Mouse (Mus musculus) CH12.LX (cell line): ENCODE results near the gene Pld3. TPM values are rescaled to one million over a fixed set of nuclear protein-coding genes. Genes with fewer than 3 reads are reported as not detected.
A peak's percentile ranks its signal among the peaks of the same experiment; 100 is the strongest.

ENCODE experiments used
- DNase-seq: peaks from one replicate; pipeline ENCODE4 v3.0.0-alpha.2; 2013; ENCODE audit errors: extremely low read depth
- H3K27ac ChIP-seq: 2 replicates; pipeline ENCODE4 v1.5.1; 2012; ENCODE audit warnings: low read depth, mild to moderate bottlenecking, control low read depth, moderate library complexity; ENCODE audit not compliant: insufficient read depth
- H3K27me3 ChIP-seq: replicated peaks from 2 replicates; pipeline ENCODE3; 2012; ENCODE audit warnings: inconsistent platforms
- H3K36me3 ChIP-seq, 2 experiments: replicated peaks in 1 of 2; 2 replicates each; pipeline versions ENCODE3 to v1.6.1; 2012; ENCODE audit warnings: inconsistent platforms in 1 of 2, low read length in 1 of 2, mild to moderate bottlenecking in 1 of 2, mixed read lengths in 1 of 2, moderate library complexity in 1 of 2; ENCODE audit not compliant: control insufficient read depth in 1 of 2, insufficient read depth in 1 of 2
- H3K4me1 ChIP-seq, 2 experiments: 2 replicates each; pipeline ENCODE4 v1.6.1; 2012; ENCODE audit warnings: inconsistent platforms in 1 of 2, moderate library complexity in 1 of 2; ENCODE audit not compliant: insufficient read depth in 2 of 2, control insufficient read depth in 1 of 2
- H3K4me2 ChIP-seq: 2 replicates; pipeline ENCODE4 v1.6.1; 2012; ENCODE audit warnings: low read depth, mild to moderate bottlenecking, control low read depth; ENCODE audit not compliant: poor library complexity, insufficient read depth, severe bottlenecking
- H3K4me3 ChIP-seq, 3 experiments: fragments of 150-350 bp in 1 of 3; sonication (generic) in 1 of 3; replicated peaks in 1 of 3; 2 replicates each; pipeline versions ENCODE3 to v1.5.1; 2011 to 2012; ENCODE audit warnings: low read depth in 2 of 3, low read length in 2 of 3, mild to moderate bottlenecking in 2 of 3, moderate library complexity in 2 of 3, control low read depth in 1 of 3, improper control_type of control experiment in 1 of 3, inconsistent platforms in 1 of 3, mixed read lengths in 1 of 3; ENCODE audit not compliant: poor library complexity in 1 of 3
- H3K79me2 ChIP-seq: replicated peaks from 2 replicates; pipeline ENCODE4 v1.6.1; 2012; ENCODE audit warnings: mild to moderate bottlenecking, moderate library complexity; ENCODE audit not compliant: control insufficient read depth, poor library complexity, insufficient read depth, severe bottlenecking; ENCODE audit errors: extremely low read depth
- H3K9ac ChIP-seq: 2 replicates; pipeline ENCODE4 v1.6.1; 2012; ENCODE audit warnings: low read depth, mild to moderate bottlenecking, control low read depth, moderate library complexity; ENCODE audit not compliant: insufficient read depth
- H3K9me3 ChIP-seq: replicated peaks from 2 replicates; pipeline ENCODE3; 2012; ENCODE audit warnings: low read length, inconsistent platforms, mixed read lengths
- BHLHE40 ChIP-seq: IDR thresholded peaks from 2 replicates; pipeline ENCODE4 v1.6.1; 2011; ENCODE audit warnings: mild to moderate bottlenecking, low read depth, low read length, improper control_type of control experiment
- E2F4 ChIP-seq: IDR thresholded peaks from 2 replicates; pipeline ENCODE4 v1.6.1; 2011; ENCODE audit warnings: low read depth, low read length, improper control_type of control experiment; ENCODE audit not compliant: insufficient replicate concordance
- EP300 ChIP-seq: IDR thresholded peaks from 2 replicates; pipeline ENCODE4 v1.6.1; 2011; ENCODE audit warnings: low read length, improper control_type of control experiment
- ETS1 ChIP-seq: conservative IDR thresholded peaks from 2 replicates; pipeline ENCODE4 v1.6.1; 2012; ENCODE audit warnings: low read depth, mild to moderate bottlenecking, inconsistent platforms, low read length, improper control_type of control experiment, moderate library complexity
- JUND ChIP-seq: conservative IDR thresholded peaks from 2 replicates; pipeline ENCODE4 v1.6.1; 2011; ENCODE audit warnings: low read depth, low read length, improper control_type of control experiment
- MAFK ChIP-seq: IDR thresholded peaks from 2 replicates; pipeline ENCODE4 v1.6.1; 2011; ENCODE audit warnings: low read length, improper control_type of control experiment; ENCODE audit not compliant: insufficient replicate concordance
- MEF2A ChIP-seq: IDR thresholded peaks from 2 replicates; pipeline ENCODE4 v1.6.1; 2014; ENCODE audit warnings: low read depth, mild to moderate bottlenecking, inconsistent platforms, low read length, improper control_type of control experiment, borderline replicate concordance
- MXI1 ChIP-seq: IDR thresholded peaks from 2 replicates; pipeline ENCODE4 v1.6.1; 2011; ENCODE audit warnings: mild to moderate bottlenecking, low read depth, low read length, improper control_type of control experiment
- MYC ChIP-seq: IDR thresholded peaks from 2 replicates; pipeline ENCODE4 v1.6.1; 2011; ENCODE audit warnings: low read depth, mild to moderate bottlenecking, improper control_type of control experiment, low read length
- PAX5 ChIP-seq: IDR thresholded peaks from 2 replicates; pipeline ENCODE4 v1.6.1; 2012; ENCODE audit warnings: low read length, inconsistent platforms, mixed read lengths
- SIN3A ChIP-seq: IDR thresholded peaks from 2 replicates; pipeline ENCODE4 v1.6.1; 2012; ENCODE audit warnings: low read length, improper control_type of control experiment, inconsistent platforms
- TBP ChIP-seq: conservative IDR thresholded peaks from 2 replicates; pipeline ENCODE4 v1.6.1; 2011; ENCODE audit warnings: low read depth, low read length, improper control_type of control experiment
- TCF12 ChIP-seq: IDR thresholded peaks from 2 replicates; pipeline ENCODE4 v1.6.1; 2014; ENCODE audit warnings: low read depth, mild to moderate bottlenecking, inconsistent platforms, low read length, improper control_type of control experiment
- UBTF ChIP-seq: IDR thresholded peaks from 2 replicates; pipeline ENCODE4 v1.6.1; 2012; ENCODE audit warnings: low read depth, mild to moderate bottlenecking, inconsistent platforms, low read length, improper control_type of control experiment, moderate library complexity
- dilution Hi-C: fragments of 300-500 bp; cut with MboI; formaldehyde crosslinking; loops from 2 replicates; pipeline ENCODE4 v1.14.3; 2020; ENCODE audit warnings: low sequenced_read_pairs; ENCODE audit not compliant: extremely low pct_unique_long_range_greater_than_20kb, extremely low pct_ligation_motif_present
- in situ Hi-C: fragments of 300-500 bp; cut with MboI; formaldehyde crosslinking; loops from 3 replicates; pipeline ENCODE4 v1.14.3; 2019; ENCODE audit warnings: low sequenced_read_pairs, low pct_ligation_motif_present, low pct_unique_long_range_greater_than_20kb, mixed read lengths
- polyA plus RNA-seq: library from polyadenylated mRNA; unstranded; fragments of >175 nt; gene quantifications from 2 replicates; pipeline ENCODE4 v1.2.1, GENCODE M21; 2012; ENCODE audit warnings: low read depth; ENCODE audit not compliant: insufficient read length
- total RNA-seq, 2 experiments: library from RNA; depleted of rRNA; stranded (reverse); fragments of 300-350 nt in 1 of 2; fragments of >200 nt in 1 of 2; gene quantifications; 2 replicates each; pipeline ENCODE4 v1.2.3; 2012 to 2014

Pld3 gene
- total and polyA plus RNA-seq, 3 experiments: 6.0 to 21.1 (median 14.1) TPM

GRCm38 (mm10) chr7:27574124-27574880, 21.3 kb upstream of the Pld3 start:
- H3K79me2 ChIP-seq: no peaks in the 10 kb centered on the region
- H3K9ac ChIP-seq: no peak overlapping the region
- in situ Hi-C loops: no loop called here
- H3K27me3 ChIP-seq: no peaks in the 10 kb centered on the region
- H3K27ac ChIP-seq: no peak overlapping the region
- TF ChIP-seq SIN3A (no peak), TCF12 (no peak), BHLHE40 (peak; percentile 68), PAX5 (no peak), ETS1 (peak; percentile 70)
- TF ChIP-seq, all 38 proteins: peak for 2
- H3K36me3 ChIP-seq: peaks cover 62 to 88% of the 10 kb centered on the region in 2 experiments
- peak; percentile 26 for DNase-seq
- peaks cover 3 to 36% of the 10 kb centered on the region in 2 experiments for H3K4me1 ChIP-seq
- no peak overlapping the region for H3K4me3 ChIP-seq
- no peak overlapping the region for H3K4me2 ChIP-seq
- no peaks in the 10 kb centered on the region for H3K9me3 ChIP-seq
- dilution Hi-C loops: no loop called here

GRCm38 (mm10) chr7:27572133-27572532, 19.1 kb upstream of the Pld3 start:
- in situ Hi-C loops (no loop called here), dilution Hi-C loops (no loop called here)
- Histone ChIP-seq H3K4me1 (peaks cover 0 to 17% of the 10 kb centered on the region in 2 experiments; a peak in 2 of 4 replicates), H3K79me2 (no peaks in the 10 kb centered on the region), H3K27me3 (no peaks in the 10 kb centered on the region), H3K9me3 (no peaks in the 10 kb centered on the region), H3K9ac (no peak overlapping the region), H3K4me3 (no peak overlapping the region), H3K36me3 (peaks cover 58 to 87% of the 10 kb centered on the region in 2 experiments), H3K4me2 (no peak overlapping the region), H3K27ac (no peak overlapping the region)
- no peak for DNase-seq
- TF ChIP-seq MXI1: no peak
- TF ChIP-seq E2F4: no peak
- TF ChIP-seq TBP: no peak
- no peak for TF ChIP-seq UBTF
- no peak for TF ChIP-seq JUND
- no peak for TF ChIP-seq MEF2A
- TF ChIP-seq TCF12: no peak
- TF ChIP-seq MAFK: no peak
- TF ChIP-seq EP300: no peak
- TF ChIP-seq MYC: no peak
